Mouse (Mus musculus) T-helper 2 cell (primary cell): Measurements from ENCODE around the gene Nup160.

Experiments used
- in situ Hi-C: fragments of 300-600 bp; cut with MboI, MseI; formaldehyde crosslinking; loops from one replicate; pipeline ENCODE4 v1.15.1; 2025; ENCODE audit warnings: high pct_unique_total_duplicates

The Nup160 gene

DNA sequence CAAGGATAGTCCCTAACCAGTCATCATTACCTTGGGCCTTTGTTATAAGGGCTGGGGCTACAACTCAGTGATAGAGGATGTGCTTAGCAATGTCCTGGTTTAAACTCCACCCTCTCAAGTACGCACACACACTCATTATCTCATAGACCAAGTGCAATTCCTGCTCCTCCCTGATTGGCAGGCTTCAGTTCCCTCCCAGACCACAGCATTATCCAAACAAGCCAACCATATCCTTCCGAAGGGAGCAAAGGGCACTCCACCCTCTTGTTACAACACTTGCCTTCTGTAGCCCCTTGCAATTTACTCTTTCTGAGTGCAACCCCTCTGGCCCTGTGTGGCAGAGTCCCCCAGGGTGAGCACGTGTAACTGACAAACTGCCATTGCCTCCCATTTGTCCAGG lies 15.6 kb upstream of the Nup160 start:
- in situ Hi-C loops, result no loop called here

DNA sequence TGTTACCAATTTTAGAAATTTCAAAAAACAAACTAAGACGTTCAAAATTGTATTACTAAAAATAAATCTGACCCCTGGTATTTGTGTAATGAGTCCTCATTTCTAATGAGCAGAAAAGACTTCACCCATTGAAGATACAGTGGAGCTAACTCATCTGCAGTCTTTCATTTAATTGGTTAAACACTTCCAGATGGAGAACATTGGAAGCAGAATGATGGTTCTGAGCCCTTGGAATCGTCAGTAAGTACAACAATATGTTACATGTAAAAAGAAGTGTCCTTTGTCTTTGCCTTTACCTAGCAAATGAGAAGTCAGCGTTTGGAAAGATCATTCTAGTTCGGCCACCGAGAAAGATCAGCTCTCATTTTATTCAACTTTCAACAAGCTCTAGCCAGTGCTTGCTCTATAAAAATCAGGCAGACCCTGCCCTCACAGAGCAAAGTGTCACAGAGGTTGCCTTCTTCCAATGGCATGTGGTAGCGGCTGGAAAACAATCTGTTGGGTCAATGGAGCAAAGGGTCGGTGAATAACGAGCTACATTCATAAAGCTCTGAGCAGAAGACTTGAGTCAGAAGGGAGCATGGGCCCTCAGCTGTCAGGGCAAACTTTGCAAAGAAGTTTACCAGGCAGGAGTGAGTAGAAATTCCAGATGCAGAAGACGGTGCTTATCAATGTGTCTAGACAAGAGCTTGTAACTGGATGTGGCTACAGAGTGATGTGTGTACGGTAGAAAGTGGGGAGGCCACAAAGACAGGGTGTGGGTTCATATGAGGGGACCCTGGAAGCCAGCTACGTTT lies 10.2 kb upstream of the Nup160 start:
- in situ Hi-C loops, result no loop called here

DNA sequence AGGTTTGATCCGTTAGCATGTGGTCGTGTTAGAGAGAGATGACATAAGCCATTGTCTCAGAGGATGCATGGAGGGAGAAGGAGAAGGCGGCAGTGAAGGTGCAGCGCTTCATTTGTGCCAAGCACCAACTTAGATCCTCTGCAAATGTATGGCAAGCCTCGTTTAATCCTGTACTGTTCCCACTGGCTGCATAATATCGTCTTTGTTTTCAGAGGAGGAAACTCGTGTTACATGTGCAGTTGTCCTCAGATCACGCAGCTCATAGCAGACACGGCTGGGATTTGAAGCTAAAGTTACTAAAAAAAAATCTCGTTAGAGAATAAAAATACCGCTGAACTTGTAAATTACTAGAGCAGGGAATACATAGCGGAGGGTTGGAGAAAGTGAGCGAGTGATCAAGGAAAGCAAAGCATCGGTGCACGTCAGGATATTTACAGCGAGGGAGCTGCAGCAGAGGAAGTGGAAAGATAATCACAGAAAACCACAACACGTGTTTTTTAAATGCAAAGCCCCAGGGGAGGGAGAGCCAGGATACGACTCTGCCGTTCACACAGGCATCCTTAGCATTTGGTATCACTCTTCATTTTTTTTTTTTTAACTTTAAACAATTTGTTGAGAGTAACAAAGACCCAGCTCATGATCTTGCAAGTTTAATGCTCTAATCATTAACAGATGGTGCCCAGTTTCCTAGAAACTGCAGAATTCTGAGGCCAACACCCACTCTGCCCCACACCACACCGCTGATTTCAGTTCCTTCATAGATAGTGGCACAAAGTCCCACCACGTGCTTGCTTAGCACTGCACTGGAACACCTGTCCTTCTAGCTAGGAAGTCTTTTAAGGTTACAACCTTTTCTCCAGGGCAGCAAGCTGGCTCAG lies 9.4 kb upstream of the Nup160 start:
- in situ Hi-C loops, result no loop called here

DNA sequence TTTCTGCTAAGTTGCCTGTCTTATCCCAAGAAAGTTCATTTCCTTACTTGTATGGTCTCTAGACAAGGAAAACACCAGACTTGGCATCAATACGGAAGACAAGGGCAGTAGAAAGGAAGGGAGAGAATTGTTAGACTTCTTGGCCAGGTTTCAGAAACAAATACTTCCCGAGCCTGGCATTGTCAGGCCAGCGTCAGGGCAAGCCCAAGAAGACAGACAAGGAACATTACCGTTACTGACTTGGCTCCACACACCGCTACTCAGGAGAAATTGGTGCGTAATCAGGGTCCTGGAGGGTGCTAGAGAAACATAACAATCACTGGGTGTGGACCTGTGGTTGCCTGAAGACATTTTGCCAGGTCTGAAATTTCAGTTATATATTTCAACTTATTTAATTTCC lies 6.7 kb upstream of the Nup160 start:
- in situ Hi-C loops, result no loop called here

DNA sequence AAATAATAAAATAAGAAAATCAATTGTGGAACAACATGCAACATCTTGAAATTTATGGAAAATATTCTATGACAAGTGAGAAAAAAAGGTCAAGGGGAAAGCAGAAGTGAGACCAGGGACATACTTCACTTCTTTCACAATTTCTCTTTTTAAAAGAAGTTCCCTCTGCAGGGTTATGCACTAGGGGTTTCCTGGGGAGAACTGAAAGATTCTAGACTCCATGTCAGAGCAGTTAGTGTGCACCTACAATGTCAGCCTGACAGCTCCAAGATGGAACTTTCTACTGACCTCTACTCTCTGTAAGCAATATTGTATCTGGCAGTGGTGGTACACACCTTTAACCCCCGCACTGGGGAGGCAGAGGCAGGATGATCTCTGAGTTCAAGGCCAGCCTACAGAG lies 3.7 kb upstream of the Nup160 start:
- in situ Hi-C loops, result no loop called here

DNA sequence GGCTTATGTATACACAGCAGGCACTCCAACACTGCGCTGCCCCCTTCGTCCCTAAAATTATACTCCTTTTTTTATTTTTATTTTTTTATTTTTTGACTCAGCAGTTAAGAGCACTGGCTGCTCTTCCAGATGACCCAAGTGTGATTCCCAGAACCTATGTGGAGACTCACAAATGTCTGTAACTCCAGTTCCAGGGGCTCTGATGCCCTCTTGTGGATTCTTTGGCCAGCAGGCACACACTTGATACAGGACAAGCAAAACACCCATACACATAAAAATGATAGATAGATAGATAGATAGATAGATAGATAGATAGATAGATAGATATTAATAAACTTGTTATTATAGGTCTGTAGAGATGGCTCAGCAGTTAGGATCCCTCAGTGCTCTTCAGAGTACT lies 2.5 kb upstream of the Nup160 start:
- in situ Hi-C loops, result no loop called here

DNA sequence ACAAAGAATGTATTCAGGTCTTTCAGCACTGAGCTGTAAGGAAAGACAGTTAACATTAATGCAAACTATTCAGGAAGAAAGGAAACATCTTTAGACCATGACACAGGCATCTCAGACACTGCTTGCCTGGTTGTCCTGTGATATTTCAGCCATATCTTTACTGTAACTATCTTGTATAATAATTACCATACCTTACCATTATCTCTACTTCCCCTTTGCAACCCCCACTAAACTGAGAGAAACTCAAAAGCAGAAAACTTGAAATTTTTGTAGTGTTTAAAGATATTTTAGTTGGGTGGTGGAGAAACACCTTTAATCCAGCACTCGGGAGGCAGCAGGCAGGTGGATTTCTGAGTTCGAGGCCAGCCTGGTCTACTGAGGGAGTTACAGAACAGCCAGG lies 1.5 kb upstream of the Nup160 start:
- in situ Hi-C loops, result loop anchor here (5.0 kb wide), 2 partner anchors 98 to 208 kb away; no protein-coding TSS in a partner anchor

DNA sequence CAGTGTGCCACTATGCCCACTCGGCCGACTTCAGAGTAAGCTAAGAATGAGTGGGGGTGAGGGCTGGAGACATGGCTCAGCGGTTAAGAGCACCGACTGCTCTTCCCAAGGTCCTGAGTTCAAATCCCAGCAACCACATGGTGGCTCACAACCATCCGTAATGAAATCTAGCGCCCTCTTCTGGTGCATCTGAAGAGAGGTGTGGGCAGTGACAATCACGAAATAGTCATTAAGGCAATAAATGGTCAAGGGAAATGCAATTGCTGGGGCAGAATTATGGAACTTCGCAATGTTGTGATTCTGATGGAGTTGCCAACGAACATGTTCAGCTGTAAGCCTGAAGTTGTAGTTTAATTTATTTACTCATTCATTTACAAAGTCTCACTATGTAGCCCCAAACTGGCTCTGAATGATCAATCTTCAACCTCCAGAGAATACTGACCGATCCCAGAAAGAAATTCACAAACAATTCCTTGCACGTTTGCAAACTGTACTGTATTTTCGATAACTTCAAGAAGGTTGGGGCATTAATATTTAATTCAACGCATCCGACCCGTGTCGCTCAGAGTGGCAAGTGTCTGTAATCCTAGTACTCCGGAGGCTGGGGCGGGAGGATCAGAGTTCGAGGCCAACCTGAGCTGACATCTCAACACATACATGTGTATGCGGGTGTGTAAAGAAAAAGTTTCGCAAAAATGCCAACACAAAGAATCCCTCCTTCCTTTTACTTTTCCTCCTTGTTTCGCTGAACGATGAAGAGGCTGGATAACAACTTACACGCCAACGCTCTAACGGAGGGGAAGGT lies 1.4 kb downstream of the Nup160 start:
- in situ Hi-C loops, result loop anchor here (5.0 kb wide), 2 partner anchors 101 to 211 kb away; no protein-coding TSS in a partner anchor

DNA sequence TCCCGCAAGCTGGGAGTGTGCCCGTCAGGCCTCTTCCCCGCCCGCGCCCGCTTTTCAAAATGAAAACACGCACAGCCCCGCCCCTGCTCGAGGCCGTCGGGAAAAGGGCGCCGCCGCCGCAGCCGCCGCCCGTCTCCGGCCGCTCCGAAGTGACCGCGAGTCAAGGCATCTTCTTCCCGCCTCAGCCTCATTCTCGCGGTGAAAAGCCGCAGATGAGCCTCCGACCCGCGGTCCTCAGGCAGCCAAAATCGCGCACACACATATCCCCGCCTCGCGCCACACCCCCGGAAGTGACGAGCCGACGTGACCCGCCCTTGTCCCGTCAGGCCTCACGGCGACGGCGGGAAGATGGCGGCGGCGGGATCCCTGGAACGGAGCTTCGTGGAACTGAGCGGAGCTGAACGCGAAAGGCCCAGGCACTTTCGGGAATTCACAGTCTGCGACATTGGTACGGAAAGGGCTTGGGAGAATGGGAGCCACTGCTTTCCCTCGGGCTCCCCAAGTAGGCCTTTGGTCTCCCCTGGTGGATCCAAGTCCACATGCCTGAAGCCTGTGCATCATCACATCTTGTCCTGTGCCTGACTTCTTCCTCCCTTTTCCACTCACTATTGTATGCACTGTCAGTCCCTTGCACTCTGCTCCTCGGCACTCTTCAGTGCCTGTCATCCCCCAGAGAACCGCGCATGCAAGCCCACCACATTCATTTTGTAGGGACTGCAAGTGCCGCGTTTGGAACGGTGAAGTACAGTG lies 2.2 kb downstream of the Nup160 start:
- in situ Hi-C loops, result loop anchor here (5.0 kb wide), 2 partner anchors 102 to 212 kb away; no protein-coding TSS in a partner anchor

DNA sequence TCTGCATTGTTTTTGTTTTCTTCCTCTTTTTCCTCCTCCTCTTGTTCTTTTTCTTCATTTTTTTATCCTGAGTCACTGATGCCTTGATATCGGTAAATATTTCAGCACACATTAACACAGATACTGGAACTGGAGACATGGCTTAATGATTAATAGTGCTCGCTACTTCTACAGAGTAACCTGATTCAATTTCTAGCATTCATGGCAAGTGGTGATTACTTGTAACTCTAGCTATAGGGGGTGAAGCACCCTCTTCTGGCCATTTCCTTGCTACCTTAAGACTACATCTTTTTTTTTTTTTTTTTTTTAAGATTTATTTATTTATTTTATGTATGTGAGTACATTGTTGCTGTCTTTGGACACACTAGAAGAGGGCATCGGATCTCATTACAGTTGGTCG lies 23.9 kb downstream of the Nup160 start:
- in situ Hi-C loops, result no loop called here

DNA sequence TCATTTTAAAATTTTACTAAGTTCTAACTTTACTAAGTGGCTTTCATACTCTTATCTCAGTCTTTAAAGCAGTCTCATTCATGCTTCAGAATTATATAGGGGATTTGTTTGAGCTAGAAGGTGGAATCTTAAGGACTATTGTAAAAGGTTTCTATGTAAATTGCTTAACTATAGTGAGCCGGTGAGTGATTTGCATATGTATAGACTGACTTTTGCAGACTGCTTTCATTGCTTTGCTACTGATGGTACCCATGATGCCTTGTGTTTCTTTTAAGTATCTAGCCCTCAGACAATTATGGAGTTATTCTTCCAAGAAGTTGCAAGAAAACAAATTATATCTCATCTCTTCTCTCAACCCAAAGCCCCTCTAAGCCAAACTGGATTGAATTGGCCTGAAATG lies 31.5 kb downstream of the Nup160 start:
- in situ Hi-C loops, result no loop called here

DNA sequence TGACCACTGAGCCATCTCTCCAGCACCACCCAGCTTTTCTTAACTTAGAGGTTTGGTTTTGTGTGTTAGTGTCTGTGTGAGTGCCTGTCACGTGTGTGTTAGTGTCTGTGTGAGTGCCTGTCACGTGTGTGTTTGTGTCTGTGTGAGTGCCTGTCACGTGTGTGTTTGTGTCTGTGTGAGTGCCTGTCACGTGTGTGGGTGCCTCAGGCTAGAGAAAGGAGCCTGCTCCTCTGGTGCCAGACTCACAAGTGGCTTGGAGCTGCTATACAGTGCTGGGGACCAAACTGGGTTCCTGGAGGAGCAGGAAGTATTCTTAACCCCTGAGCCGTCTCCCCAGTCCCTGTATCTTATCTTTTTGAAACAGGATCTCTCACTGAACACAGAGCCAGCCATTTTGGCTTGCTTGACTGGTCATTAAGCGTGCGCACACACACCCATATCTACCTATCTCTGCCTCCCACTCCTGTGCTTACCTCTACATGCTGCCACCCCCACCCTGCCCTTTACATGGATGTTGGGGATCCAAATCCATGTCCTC lies 38.6 kb downstream of the Nup160 start:
- in situ Hi-C loops, result loop anchor here (5.0 kb wide), 1 partner anchor 57 kb away; no protein-coding TSS in a partner anchor

DNA sequence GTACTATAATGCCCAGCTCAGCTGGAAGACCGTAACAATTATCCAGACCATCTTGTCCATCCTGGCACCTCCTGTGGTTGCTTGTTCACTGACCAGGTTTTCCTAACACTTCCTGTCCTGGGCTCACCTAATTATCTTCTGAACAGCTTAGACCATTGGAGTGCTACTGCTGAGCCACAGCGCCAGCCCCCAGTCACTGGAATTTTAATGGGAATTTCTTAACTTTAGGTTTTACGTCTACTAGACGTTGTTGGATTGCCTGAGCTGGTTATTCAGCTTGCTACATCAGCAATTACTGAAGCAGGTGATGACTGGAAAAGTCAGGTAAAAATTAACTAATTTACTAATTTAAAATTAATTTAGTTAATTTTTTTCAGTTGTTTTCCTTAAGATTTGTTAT lies 40.4 kb downstream of the Nup160 start:
- in situ Hi-C loops, result loop anchor here (5.0 kb wide), 1 partner anchor 55 kb away; no protein-coding TSS in a partner anchor

DNA sequence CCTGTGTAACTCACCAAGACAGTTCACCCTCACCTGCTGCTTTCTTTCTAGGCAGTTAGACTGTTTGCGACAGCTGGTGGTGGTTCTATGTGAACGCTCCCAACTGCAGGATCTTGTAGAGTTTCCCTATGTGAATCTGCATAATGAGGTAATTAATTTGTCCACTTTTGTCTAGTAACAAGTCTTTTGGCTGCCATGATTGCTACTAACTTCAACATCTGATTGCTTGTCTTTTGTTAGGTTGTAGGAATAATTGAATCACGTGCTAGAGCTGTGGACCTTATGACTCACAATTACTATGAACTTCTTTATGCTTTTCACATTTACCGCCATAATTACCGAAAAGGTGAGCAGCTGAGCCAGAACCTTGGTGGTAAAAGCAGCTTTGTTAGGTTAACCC lies 40.9 kb downstream of the Nup160 start:
- in situ Hi-C loops, result loop anchor here (5.0 kb wide), 1 partner anchor 54 kb away; no protein-coding TSS in a partner anchor

DNA sequence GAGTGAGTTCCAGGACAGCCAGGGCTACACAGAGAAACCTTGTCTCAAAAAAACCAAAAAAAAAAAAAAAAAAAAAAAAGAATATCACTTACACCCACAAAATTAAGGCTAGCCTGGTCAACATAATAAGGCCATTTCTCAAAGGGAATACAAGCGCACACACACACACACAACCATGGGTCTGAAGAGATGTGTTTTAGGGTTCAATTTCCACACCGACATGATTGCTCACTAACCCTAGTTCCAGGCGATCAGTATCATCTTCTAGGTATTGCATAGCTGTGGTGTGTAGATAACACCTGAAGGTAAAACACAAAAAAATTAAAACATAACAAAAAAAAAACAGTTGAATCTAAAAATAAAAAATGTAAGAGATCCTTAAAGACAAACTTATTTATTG lies 49.8 kb downstream of the Nup160 start:
- in situ Hi-C loops, result loop anchor here (25.0 kb wide), 1 partner anchor 1685 kb away; the partner anchor contains the start of gene Mapk8ip1

DNA sequence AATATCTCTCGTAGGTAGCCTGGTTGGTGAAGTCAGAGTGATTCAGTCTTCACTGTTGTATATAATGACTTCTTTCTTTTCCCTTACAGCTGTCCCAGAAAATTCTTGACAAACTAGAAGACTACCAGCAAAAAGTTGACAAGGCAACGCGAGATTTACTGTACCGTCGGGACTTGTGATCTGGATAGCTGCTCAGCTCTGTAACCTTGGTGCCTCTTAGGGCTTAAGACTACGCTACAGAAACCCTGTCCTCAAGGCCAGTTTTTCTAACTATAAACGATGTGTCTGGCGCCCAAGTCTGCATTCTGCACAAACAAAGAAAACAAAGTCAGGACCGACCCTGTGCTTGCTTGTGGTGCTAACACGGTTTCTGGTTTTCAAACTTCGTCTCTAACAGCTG lies 58.3 kb downstream of the Nup160 start:
- in situ Hi-C loops, result loop anchor here (25.0 kb wide), 1 partner anchor 1677 kb away; the partner anchor contains the start of gene Mapk8ip1

DNA sequence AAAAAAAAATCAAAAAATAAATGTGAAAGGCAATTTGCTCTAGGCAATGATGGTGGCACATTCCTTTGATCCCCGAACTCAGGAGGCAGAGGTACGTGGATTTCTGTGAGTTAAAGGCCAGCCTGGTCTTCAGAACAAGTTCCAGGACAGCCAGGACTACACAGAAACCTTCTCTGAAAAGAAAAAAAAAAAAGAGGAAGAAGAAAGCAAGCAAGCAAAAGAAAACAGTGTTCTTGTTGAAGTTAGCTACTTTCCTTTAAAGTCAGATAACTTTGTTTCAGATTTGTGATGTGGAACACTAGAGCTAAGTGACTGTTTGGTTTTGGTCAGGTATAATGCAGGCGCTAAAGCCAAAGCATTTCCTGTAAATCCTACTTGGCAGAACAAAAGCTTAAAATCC lies 61.8 kb downstream of the Nup160 start:
- in situ Hi-C loops, result loop anchor here (25.0 kb wide), 1 partner anchor 1674 kb away; the partner anchor contains the start of gene Mapk8ip1

DNA sequence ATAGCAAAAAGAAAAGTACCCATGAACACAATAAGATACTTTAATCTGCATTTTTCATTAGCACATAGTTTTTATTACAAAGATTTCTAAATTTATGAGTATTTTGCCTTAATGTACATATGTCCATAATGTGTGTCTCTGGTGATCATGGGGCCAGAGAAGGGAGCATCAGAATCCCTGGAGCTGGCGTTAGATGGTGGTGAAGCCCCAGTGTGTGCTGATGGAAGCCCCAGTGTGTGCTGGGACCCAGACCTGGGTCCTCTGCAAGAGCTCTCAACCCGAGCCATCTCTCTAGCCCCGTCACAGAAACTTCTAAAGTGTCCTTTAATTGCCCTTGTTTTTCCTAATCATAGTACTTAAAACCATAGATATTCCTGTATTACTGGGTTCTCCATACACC lies 62.3 kb downstream of the Nup160 start:
- in situ Hi-C loops, result loop anchor here (25.0 kb wide), 1 partner anchor 1673 kb away; the partner anchor contains the start of gene Mapk8ip1

DNA sequence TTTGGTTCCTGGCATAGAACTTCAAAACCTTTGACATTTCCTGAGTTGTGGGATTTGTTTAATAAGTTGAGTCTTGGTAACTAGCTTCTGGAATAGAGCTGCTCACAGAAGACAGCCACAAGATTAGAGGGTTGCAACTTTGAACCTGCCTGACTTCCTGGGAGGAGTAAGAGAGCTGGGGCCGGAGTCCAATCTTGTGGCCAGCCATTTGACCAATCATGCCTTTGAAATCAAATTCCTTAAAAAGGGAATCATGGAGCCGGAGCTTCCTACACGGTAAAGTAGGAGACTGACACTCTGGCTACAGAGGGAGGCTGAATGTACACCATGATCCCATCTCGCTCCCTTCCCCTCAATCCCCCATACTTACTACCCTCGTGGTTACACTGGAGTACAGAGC lies 62.9 kb downstream of the Nup160 start:
- in situ Hi-C loops, result loop anchor here (25.0 kb wide), 1 partner anchor 1672 kb away; the partner anchor contains the start of gene Mapk8ip1
